Mouse (Mus musculus): ENCODE data around the gene Oxsr1. TPM values are rescaled to one million over a fixed set of nuclear protein-coding genes. Genes with fewer than 3 reads are reported as not detected.

Oxsr1 gene
- total and polyA plus RNA-seq, 2 experiments from 2014 or later = 9.6 to 41.0 TPM

GRCm38 (mm10) chr9:119256161-119256560, 66.1 kb downstream of the Oxsr1 start:
- Histone ChIP-seq H3K4me3 (ENCODE audit: low read length) (no peak overlapping the region), H3K9me3 (ENCODE audit: low read length) (no peaks in the 10 kb centered on the region), H3K9ac (replicated peaks; ENCODE audit: low read length) (no peak overlapping the region), H3K36me3 (ENCODE audit: insufficient read depth, low read length) (peaks cover 22% of the 10 kb centered on the region), H3K4me2 (ENCODE audit: low read depth, low read length) (no peak overlapping the region), H3K27ac (no peak overlapping the region), H3K27me3 (ENCODE audit: insufficient read depth, low read length) (no peaks in the 10 kb centered on the region), H3K4me1 (ENCODE audit: insufficient read depth, low read length) (no peaks in the 10 kb centered on the region)
- ATAC-seq = no peak
- WGBS = 98% methylated on average over 12 of the region's 12 CpGs
- no peak for DNase-seq (ENCODE audit: low spot score)
- no peak for TF ChIP-seq CTCF (IDR thresholded peaks at IDR 0.05; ENCODE audit: low read depth)

GRCm38 (mm10) chr9:119255096-119255495, 67.1 kb downstream of the Oxsr1 start:
- H3K4me2 ChIP-seq (ENCODE audit: low read depth, low read length) = no peak overlapping the region
- WGBS = 96% methylated on average over 1 of the region's 1 CpGs
- ATAC-seq (no peak), DNase-seq (ENCODE audit: low spot score) (no peak)
- H3K4me1 ChIP-seq (ENCODE audit: insufficient read depth, low read length) = no peaks in the 10 kb centered on the region
- peaks cover 22% of the 10 kb centered on the region for H3K36me3 ChIP-seq (ENCODE audit: insufficient read depth, low read length)
- no peak overlapping the region for H3K9ac ChIP-seq (replicated peaks; ENCODE audit: low read length)
- TF ChIP-seq CTCF (IDR thresholded peaks at IDR 0.05; ENCODE audit: low read depth) = no peak
- H3K9me3 ChIP-seq (ENCODE audit: low read length) = no peaks in the 10 kb centered on the region
- H3K27me3 ChIP-seq (ENCODE audit: insufficient read depth, low read length) = no peaks in the 10 kb centered on the region
- H3K27ac ChIP-seq = no peak overlapping the region
- no peak overlapping the region for H3K4me3 ChIP-seq (ENCODE audit: low read length)

GRCm38 (mm10) chr9:119254187-119254586, 68.0 kb downstream of the Oxsr1 start:
- no peak for ATAC-seq
- peaks cover 17% of the 10 kb centered on the region for H3K36me3 ChIP-seq (ENCODE audit: insufficient read depth, low read length)
- no peak overlapping the region for H3K4me3 ChIP-seq (ENCODE audit: low read length)
- H3K9ac ChIP-seq (replicated peaks; ENCODE audit: low read length) = no peak overlapping the region
- no peaks in the 10 kb centered on the region for H3K4me1 ChIP-seq (ENCODE audit: insufficient read depth, low read length)
- DNase-seq (ENCODE audit: low spot score) = no peak
- H3K27ac ChIP-seq = no peak overlapping the region
- H3K4me2 ChIP-seq (ENCODE audit: low read depth, low read length) = no peak overlapping the region
- H3K9me3 ChIP-seq (ENCODE audit: low read length) = no peaks in the 10 kb centered on the region
- TF ChIP-seq CTCF (IDR thresholded peaks at IDR 0.05; ENCODE audit: low read depth) = no peak
- WGBS = 87% methylated on average over 2 of the region's 2 CpGs
- no peaks in the 10 kb centered on the region for H3K27me3 ChIP-seq (ENCODE audit: insufficient read depth, low read length)

- no peaks in the 10 kb centered on the region for H3K27me3 ChIP-seq (ENCODE audit: insufficient read depth, low read length)
- TF ChIP-seq CTCF (IDR thresholded peaks at IDR 0.05; ENCODE audit: low read depth) = no peak
- H3K27ac ChIP-seq = no peak overlapping the region
- 86% methylated on average over 5 of the region's 5 CpGs for WGBS
- ATAC-seq = no peak
- H3K36me3 ChIP-seq (ENCODE audit: insufficient read depth, low read length) = no peaks in the 10 kb centered on the region
- H3K9me3 ChIP-seq (ENCODE audit: low read length) = no peaks in the 10 kb centered on the region
- no peaks in the 10 kb centered on the region for H3K4me1 ChIP-seq (ENCODE audit: insufficient read depth, low read length)
- no peak overlapping the region for H3K4me3 ChIP-seq (ENCODE audit: low read length)
- DNase-seq (ENCODE audit: low spot score) = no peak
- no peak overlapping the region for H3K4me2 ChIP-seq (ENCODE audit: low read depth, low read length)
- no peak overlapping the region for H3K9ac ChIP-seq (replicated peaks; ENCODE audit: low read length)
Measured at GRCm38 (mm10) chr9:119247996-119248395, 74.2 kb downstream of the Oxsr1 start.

GRCm38 (mm10) chr9:119246826-119247225, 75.4 kb downstream of the Oxsr1 start:
- Histone ChIP-seq H3K27ac (no peak overlapping the region), H3K4me2 (ENCODE audit: low read depth, low read length) (no peak overlapping the region), H3K9me3 (ENCODE audit: low read length) (no peaks in the 10 kb centered on the region), H3K4me1 (ENCODE audit: insufficient read depth, low read length) (no peaks in the 10 kb centered on the region), H3K36me3 (ENCODE audit: insufficient read depth, low read length) (peaks cover 5% of the 10 kb centered on the region; the same call in 1 of the 2 replicates), H3K4me3 (ENCODE audit: low read length) (no peak overlapping the region), H3K27me3 (ENCODE audit: insufficient read depth, low read length) (no peaks in the 10 kb centered on the region), H3K9ac (replicated peaks; ENCODE audit: low read length) (no peak overlapping the region)
- TF ChIP-seq CTCF (IDR thresholded peaks at IDR 0.05; ENCODE audit: low read depth) = no peak
- no peak for ATAC-seq
- 60% methylated on average over 5 of the region's 5 CpGs for WGBS
- DNase-seq (ENCODE audit: low spot score) = peak; percentile 40

- Histone ChIP-seq H3K9ac (replicated peaks; ENCODE audit: low read length) (no peak overlapping the region), H3K9me3 (ENCODE audit: low read length) (no peaks in the 10 kb centered on the region), H3K27ac (no peak overlapping the region), H3K4me2 (ENCODE audit: low read depth, low read length) (no peak overlapping the region), H3K36me3 (ENCODE audit: insufficient read depth, low read length) (peaks cover 32% of the 10 kb centered on the region; the same call in 1 of the 2 replicates), H3K4me3 (ENCODE audit: low read length) (no peak overlapping the region), H3K4me1 (ENCODE audit: insufficient read depth, low read length) (no peaks in the 10 kb centered on the region), H3K27me3 (ENCODE audit: insufficient read depth, low read length) (no peaks in the 10 kb centered on the region)
- WGBS = 93% methylated on average over 3 of the region's 3 CpGs
- DNase-seq (ENCODE audit: low spot score) = no peak
- ATAC-seq = no peak
- TF ChIP-seq CTCF (IDR thresholded peaks at IDR 0.05; ENCODE audit: low read depth) = no peak
Measured at GRCm38 (mm10) chr9:119243981-119244380, 78.2 kb downstream of the Oxsr1 start.

- no peak overlapping the region for H3K27ac ChIP-seq
- WGBS = 90% methylated on average over 11 of the region's 11 CpGs
- H3K4me3 ChIP-seq (ENCODE audit: low read length) = no peak overlapping the region
- H3K27me3 ChIP-seq (ENCODE audit: insufficient read depth, low read length) = no peaks in the 10 kb centered on the region
- no peak overlapping the region for H3K9ac ChIP-seq (replicated peaks; ENCODE audit: low read length)
- no peaks in the 10 kb centered on the region for H3K4me1 ChIP-seq (ENCODE audit: insufficient read depth, low read length)
- H3K9me3 ChIP-seq (ENCODE audit: low read length) = no peaks in the 10 kb centered on the region
- no peak overlapping the region for H3K4me2 ChIP-seq (ENCODE audit: low read depth, low read length)
- ATAC-seq (no peak), DNase-seq (ENCODE audit: low spot score) (no peak)
- peaks cover 36% of the 10 kb centered on the region; the same call in 1 of the 2 replicates for H3K36me3 ChIP-seq (ENCODE audit: insufficient read depth, low read length)
- TF ChIP-seq CTCF (IDR thresholded peaks at IDR 0.05; ENCODE audit: low read depth) = no peak
Measured at GRCm38 (mm10) chr9:119241169-119241865, 80.9 kb downstream of the Oxsr1 start.

All from hindbrain, postnatal 0 days (tissue).